Mouse (Mus musculus) forebrain, embryonic 13.5 days (tissue): ENCODE measurements at regions not wholly inside any gene's neighbourhood (a gene's known extent, or its start where the extent isn't known, plus 50 kb on each side); places are given as distances from the start of the nearest gene placed in this dataset.
A peak's percentile ranks its signal among the peaks of the same experiment; 100 is the strongest.

ENCODE experiments used
- ATAC-seq: fragments of 200-750 bp; cut with Nextera tagmentation; 2 replicates; pipeline ENCODE4 v1.8.0; 2017
- H3K27ac ChIP-seq: fragments of 300-500 bp; sonication (generic); 2 replicates; pipeline ENCODE4 v1.5.1; 2015; ENCODE audit warnings: inconsistent platforms, mild to moderate bottlenecking, moderate library complexity
- H3K27me3 ChIP-seq: fragments of 300-500 bp; sonication (generic); 2 replicates; pipeline ENCODE4 v1.6.1; 2015; ENCODE audit warnings: mild to moderate bottlenecking, inconsistent platforms
- H3K36me3 ChIP-seq: fragments of 300-500 bp; sonication (generic); 2 replicates; pipeline ENCODE4 v1.6.1; 2015; ENCODE audit warnings: mild to moderate bottlenecking, inconsistent platforms; ENCODE audit not compliant: poor library complexity, severe bottlenecking
- H3K4me1 ChIP-seq: fragments of 300-500 bp; sonication (generic); 2 replicates; pipeline ENCODE4 v1.6.1; 2015; ENCODE audit warnings: inconsistent platforms
- H3K4me2 ChIP-seq: fragments of 300-500 bp; sonication (generic); 2 replicates; pipeline ENCODE4 v1.6.1; 2015; ENCODE audit warnings: inconsistent platforms, mild to moderate bottlenecking, moderate library complexity
- H3K4me3 ChIP-seq: fragments of 300-500 bp; sonication (generic); 2 replicates; pipeline ENCODE4 v1.5.1; 2015; ENCODE audit warnings: mild to moderate bottlenecking, inconsistent platforms
- H3K9ac ChIP-seq: fragments of 300-500 bp; sonication (generic); 2 replicates; pipeline ENCODE4 v1.6.1; 2015; ENCODE audit warnings: mild to moderate bottlenecking, inconsistent platforms
- H3K9me3 ChIP-seq: fragments of 300-500 bp; sonication (generic); replicated peaks from 2 replicates; pipeline ENCODE4 v1.6.1; 2016; ENCODE audit warnings: inconsistent platforms
- WGBS: fragments of 180-500 bp; shearing (Covaris S2); methylation state at CpG from one replicate; pipeline ENCODE4 v1.1.7; 2015; 5-methylcytosine and 5-hydroxymethylcytosine counted together

DNA sequence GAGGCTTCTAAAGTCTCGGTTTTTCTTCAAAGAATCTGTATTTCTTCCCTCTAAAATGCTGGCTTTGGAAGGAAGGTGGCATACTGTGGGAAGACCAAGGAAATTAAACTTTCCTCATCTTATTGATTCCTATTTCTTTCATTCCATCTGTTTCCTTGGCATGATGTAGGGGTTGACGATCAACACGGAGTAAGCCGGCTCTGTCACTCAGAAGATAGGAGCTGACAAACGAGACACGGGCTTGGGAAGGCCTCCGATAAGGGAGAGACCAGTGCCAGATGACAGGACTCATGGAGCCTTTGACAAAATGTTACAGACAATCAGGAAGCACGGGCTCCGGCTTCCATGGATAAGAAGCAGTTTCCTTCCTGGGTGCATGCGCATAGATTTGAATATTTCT, 101.4 kb upstream of the Hsfy2 start:
- no peaks in the 10 kb centered on the region for H3K27me3 ChIP-seq
- H3K36me3 ChIP-seq = no peaks in the 10 kb centered on the region
- no peaks in the 10 kb centered on the region for H3K4me1 ChIP-seq
- no peak overlapping the region for H3K9ac ChIP-seq
- H3K9me3 ChIP-seq = 0 out of 2 replicates have a peak, but pooled peaks cover 6% of the 10 kb centered on the region
- H3K4me3 ChIP-seq = no peak overlapping the region
- no peak overlapping the region for H3K27ac ChIP-seq
- WGBS = 86% methylated on average over 10 of the region's 10 CpGs
- ATAC-seq = peak; percentile 55; the same call in 1 of the 2 replicates
- no peak overlapping the region for H3K4me2 ChIP-seq

DNA sequence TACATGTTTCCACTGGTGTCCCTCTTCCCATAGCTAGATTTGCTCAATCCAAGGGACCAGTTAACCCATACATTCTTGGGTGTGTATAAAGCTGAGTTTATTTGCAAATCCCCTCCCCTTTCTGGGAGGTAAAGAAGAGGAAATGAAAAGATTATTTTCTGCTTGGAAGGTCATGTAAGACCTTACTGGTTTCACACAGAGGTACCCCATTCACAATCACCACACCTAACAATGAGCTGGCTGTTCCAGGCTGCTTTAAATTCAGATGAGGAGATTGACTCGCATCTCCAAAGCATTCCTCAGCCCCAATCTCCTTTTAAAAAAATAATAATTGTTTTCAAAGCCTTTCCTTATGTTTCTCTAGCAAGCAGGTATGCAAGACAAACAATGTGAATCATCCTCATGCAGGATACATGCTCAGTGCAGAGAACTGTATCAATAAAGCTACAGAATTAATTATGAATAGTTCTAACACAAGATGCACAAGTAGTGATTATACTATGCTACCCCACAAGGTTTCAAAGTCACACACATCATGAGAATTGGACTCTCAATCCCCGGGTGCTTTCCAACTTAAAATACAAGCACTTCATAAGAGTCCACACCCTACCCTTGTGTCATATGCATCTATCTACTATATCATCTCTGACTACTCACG, 89.1 kb upstream of the Hsfy2 start:
- 20% methylated on average over 3 of the region's 3 CpGs for WGBS
- H3K36me3 ChIP-seq = no peaks in the 10 kb centered on the region
- peak; percentile 90 for ATAC-seq

DNA sequence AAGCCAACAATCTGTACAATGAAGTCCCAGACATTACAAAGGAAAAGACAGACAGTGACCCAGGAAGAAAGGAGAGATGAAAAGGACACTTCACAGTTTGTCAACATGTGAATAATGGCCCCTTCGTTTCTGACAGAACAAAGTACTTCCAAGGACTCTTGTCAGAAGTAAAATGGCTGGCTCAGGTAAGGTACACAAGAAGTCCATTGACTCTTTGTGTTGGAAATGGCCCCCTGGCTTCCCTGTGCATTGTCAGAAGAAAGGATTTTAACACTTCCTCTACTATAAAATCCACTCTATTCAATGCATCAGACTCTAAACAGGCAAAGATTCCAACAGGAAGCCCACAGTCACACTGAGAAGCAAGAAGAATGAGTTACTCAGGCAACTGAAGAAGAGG, 86.4 kb upstream of the Hsfy2 start:
- peaks cover 12% of the 10 kb centered on the region; the same call in 1 of the 2 replicates for H3K4me1 ChIP-seq

More for the DNA sequence above, 89.1 kb upstream of the Hsfy2 start:
- Histone ChIP-seq H3K9me3 (no peaks in the 10 kb centered on the region), H3K9ac (no peak overlapping the region), H3K4me2 (no peak overlapping the region), H3K4me3 (no peak overlapping the region), H3K27me3 (no peaks in the 10 kb centered on the region), H3K27ac (no peak overlapping the region), H3K4me1 (peaks cover 12% of the 10 kb centered on the region; the same call in 1 of the 2 replicates)

DNA sequence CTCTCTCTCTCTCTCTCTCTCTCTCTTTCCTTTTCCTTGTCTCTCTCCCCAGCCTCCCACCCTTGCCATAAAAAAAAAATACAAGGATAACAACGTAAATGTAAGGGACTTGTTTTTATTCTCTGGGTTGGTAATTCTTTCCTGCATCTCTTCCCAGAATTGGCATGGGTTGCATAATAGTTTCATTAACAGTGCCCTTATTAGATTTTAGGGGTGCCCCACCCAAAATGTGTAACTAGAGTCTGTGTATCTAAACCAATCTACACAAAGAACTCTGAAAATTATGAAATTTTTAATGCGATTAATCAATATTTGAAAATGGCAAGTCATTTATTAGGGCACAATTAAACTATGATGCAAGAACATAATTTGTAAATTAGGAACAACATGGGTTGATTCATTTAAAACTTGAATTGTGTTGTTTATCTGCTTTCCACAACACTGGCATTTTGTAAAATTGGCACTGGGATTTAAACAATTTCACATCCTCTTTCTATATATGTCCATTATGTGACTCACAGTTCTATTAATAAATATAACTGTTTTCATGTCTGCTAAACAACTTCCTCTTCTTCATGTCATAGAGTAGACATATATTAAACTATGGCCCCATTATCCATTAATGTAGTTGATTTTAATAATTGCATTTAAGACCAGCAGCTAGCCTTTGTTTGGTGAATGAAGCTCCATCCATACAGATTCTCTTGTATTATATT, 75.9 kb upstream of the Hsfy2 start:
- 97% methylated on average over 2 of the region's 2 CpGs for WGBS

More for the DNA sequence above, 86.4 kb upstream of the Hsfy2 start:
- Histone ChIP-seq H3K36me3 (no peaks in the 10 kb centered on the region), H3K4me3 (no peak overlapping the region), H3K27me3 (no peaks in the 10 kb centered on the region), H3K27ac (no peak overlapping the region), H3K9me3 (no peaks in the 10 kb centered on the region), H3K4me2 (no peak overlapping the region), H3K9ac (no peak overlapping the region)
- WGBS = 34% methylated on average over 1 of the region's 1 CpGs
- no peak for ATAC-seq

DNA sequence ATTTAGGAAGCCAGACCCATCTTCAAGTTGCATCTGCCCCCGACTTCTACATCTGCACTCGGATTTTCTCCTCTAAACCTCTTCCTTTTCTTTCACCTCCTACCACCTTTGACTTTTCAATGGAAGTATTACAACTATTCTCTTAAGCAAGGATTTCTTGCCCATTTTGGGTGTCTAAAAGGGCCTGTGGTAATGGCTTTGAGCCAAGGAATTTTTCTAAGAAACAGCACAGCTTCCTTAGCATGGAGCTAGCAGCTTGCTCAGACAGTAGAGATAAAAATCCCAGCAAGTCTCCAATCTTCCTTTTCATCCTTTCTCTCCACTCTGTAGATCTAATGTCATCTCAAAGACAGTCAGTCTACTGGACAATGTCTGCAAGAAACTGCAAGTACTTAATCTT, 63.2 kb upstream of the Hsfy2 start:
- Histone ChIP-seq H3K4me3 (no peak overlapping the region), H3K9ac (no peak overlapping the region), H3K36me3 (no peaks in the 10 kb centered on the region), H3K27me3 (no peaks in the 10 kb centered on the region), H3K4me1 (no peaks in the 10 kb centered on the region), H3K4me2 (no peak overlapping the region), H3K9me3 (no peaks in the 10 kb centered on the region), H3K27ac (no peak overlapping the region)
- 93% methylated on average over 2 of the region's 2 CpGs for WGBS
- no peak for ATAC-seq

More for the DNA sequence above, 75.9 kb upstream of the Hsfy2 start:
- no peak overlapping the region for H3K9ac ChIP-seq
- no peaks in the 10 kb centered on the region for H3K9me3 ChIP-seq
- no peak overlapping the region for H3K4me2 ChIP-seq
- no peak overlapping the region for H3K4me3 ChIP-seq
- no peak for ATAC-seq
- no peaks in the 10 kb centered on the region for H3K27me3 ChIP-seq
- no peaks in the 10 kb centered on the region for H3K36me3 ChIP-seq
- H3K27ac ChIP-seq = no peak overlapping the region
- no peaks in the 10 kb centered on the region for H3K4me1 ChIP-seq

DNA sequence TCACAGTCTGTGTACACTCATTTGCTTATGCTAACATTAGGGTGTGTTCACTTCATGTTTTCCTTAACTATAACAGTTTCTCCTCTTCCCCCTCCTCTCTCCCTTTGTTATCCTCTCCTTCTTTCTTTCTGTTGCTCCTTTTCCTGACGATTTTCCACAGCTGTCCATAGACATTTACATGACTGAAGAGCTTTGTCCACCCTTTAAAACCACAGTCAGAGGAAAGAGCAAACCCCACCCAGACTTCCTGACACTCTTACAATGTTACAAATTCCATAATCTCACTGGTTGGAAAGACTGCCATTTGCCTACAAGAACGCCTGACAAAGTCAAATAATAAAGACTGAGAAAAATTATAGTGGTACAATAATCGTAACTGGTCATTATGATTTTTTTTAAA, 60.3 kb upstream of the Hsfy2 start:
- H3K27ac ChIP-seq = no peak overlapping the region
- no peak for ATAC-seq
- H3K27me3 ChIP-seq = no peaks in the 10 kb centered on the region
- no peaks in the 10 kb centered on the region for H3K36me3 ChIP-seq
- H3K4me1 ChIP-seq = no peaks in the 10 kb centered on the region
- no peak overlapping the region for H3K4me3 ChIP-seq
- 64% methylated on average over 3 of the region's 3 CpGs for WGBS
- no peak overlapping the region for H3K9ac ChIP-seq
- H3K4me2 ChIP-seq = no peak overlapping the region
- no peaks in the 10 kb centered on the region for H3K9me3 ChIP-seq
